Mouse (Mus musculus): ENCODE measurements around the gene Olfr279. TPM values are rescaled to one million over a fixed set of nuclear protein-coding genes. Genes with fewer than 3 reads are reported as not detected.

Olfr279 gene
- polyA plus RNA-seq, 1 experiment from 2014 or later, result not detected

- H3K27me3 ChIP-seq (ENCODE audit: insufficient read depth, low read length), result no peaks in the 10 kb centered on the region
- H3K9ac ChIP-seq, result no peak overlapping the region
- TF ChIP-seq CTCF (IDR thresholded peaks at IDR 0.05; ENCODE audit: low read depth), result no peak
- H3K4me1 ChIP-seq (ENCODE audit: insufficient read depth), result peaks cover 3% of the 10 kb centered on the region; the same call in 1 of the 2 replicates
- peaks cover 36% of the 10 kb centered on the region for H3K36me3 ChIP-seq (ENCODE audit: insufficient read depth)
- H3K9me3 ChIP-seq (ENCODE audit: low read depth, low read length), result no peaks in the 10 kb centered on the region
- no peak for DNase-seq
- WGBS, result 79% methylated on average over 4 of the region's 4 CpGs
- no peak for ATAC-seq (ENCODE audit: insufficient read depth)
- H3K4me2 ChIP-seq, result no peak overlapping the region
- H3K4me3 ChIP-seq (ENCODE audit: low read depth, low read length), result no peak overlapping the region
- H3K27ac ChIP-seq (ENCODE audit: low read depth), result no peak overlapping the region
These were observed 43.7 kb downstream of the Olfr279 start for GRCm38 (mm10) chr15:98535921-98536320.

DNA sequence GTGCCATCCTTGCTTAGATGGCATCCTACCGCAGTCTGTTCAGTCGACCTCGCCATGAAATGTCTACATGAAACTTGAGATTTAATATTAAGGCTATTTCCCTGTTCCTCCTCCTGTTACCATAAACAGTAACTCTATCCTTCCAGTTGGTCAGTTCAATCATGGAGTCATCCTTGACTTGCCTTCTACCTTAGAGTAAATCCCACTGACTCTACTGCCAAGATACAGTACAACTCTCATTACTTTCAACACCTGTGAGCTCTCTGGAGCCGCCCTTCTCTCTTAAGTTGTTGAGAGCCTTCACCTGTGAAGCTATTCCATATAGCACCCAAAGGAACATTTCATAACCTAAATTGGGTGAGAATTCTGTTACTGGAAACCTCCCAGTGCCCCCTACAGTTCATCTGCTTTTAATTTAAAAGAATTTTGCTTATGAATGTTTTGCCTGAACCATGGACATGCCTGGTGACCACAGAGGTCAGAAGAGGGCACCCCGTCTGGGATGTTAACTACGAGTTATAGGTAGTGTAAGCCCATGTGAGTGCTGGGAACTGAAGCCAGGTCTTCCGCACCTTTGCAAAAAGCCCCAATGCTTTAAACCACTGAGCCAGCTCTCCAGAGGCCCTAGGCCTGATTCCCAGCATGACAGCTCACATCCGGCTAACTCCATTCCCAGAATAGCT lies 44.8 kb downstream of the Olfr279 start:
- no peak for TF ChIP-seq CTCF (IDR thresholded peaks at IDR 0.05; ENCODE audit: low read depth)
- Histone ChIP-seq H3K4me3 (ENCODE audit: low read depth, low read length) (no peak overlapping the region), H3K9ac (no peak overlapping the region), H3K9me3 (ENCODE audit: low read depth, low read length) (no peaks in the 10 kb centered on the region), H3K4me2 (no peak overlapping the region), H3K27me3 (ENCODE audit: insufficient read depth, low read length) (no peaks in the 10 kb centered on the region), H3K4me1 (ENCODE audit: insufficient read depth) (peaks cover 3% of the 10 kb centered on the region; the same call in 1 of the 2 replicates), H3K27ac (ENCODE audit: low read depth) (no peak overlapping the region), H3K36me3 (ENCODE audit: insufficient read depth) (peaks cover 29% of the 10 kb centered on the region)
- 86% methylated on average over 8 of the region's 8 CpGs for WGBS
- ATAC-seq (ENCODE audit: insufficient read depth), result no peak
- DNase-seq, result no peak

- no peak overlapping the region for H3K27ac ChIP-seq (ENCODE audit: low read depth)
These were observed 45.7 kb downstream of the Olfr279 start for GRCm38 (mm10) chr15:98537923-98538322.

DNA sequence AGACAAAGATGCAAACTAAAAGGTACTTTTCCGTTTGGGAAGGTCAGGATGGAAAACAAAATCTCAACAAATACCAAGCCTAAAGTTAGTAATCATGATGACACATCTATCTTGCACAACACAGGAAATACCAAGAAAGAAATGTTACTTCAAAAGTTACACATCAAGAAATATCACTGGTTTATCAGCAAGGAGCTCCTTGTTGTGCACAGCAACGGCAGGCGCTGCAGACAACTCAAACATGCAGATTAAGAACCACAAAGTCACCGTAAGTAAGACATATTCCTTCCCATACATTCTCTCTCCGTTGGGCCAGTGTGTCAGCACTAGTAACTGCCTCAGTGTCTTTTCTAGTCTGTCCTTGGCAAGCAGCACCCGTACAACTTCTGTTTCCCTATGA lies 48.9 kb downstream of the Olfr279 start:
- Histone ChIP-seq H3K36me3 (ENCODE audit: insufficient read depth) (peaks cover 64% of the 10 kb centered on the region), H3K9ac (no peak overlapping the region), H3K4me3 (ENCODE audit: low read depth, low read length) (no peak overlapping the region), H3K27ac (ENCODE audit: low read depth) (no peak overlapping the region), H3K4me2 (no peak overlapping the region), H3K4me1 (ENCODE audit: insufficient read depth) (no peaks in the 10 kb centered on the region), H3K9me3 (ENCODE audit: low read depth, low read length) (no peaks in the 10 kb centered on the region), H3K27me3 (ENCODE audit: insufficient read depth, low read length) (no peaks in the 10 kb centered on the region)
- no peak for TF ChIP-seq CTCF (IDR thresholded peaks at IDR 0.05; ENCODE audit: low read depth)
- no peak for DNase-seq
- no peak for ATAC-seq (ENCODE audit: insufficient read depth)
- WGBS, result 80% methylated on average over 6 of the region's 6 CpGs

More at GRCm38 (mm10) chr15:98537923-98538322, 45.7 kb downstream of the Olfr279 start:
- no peak for TF ChIP-seq CTCF (IDR thresholded peaks at IDR 0.05; ENCODE audit: low read depth)
- Histone ChIP-seq H3K4me1 (ENCODE audit: insufficient read depth) (no peaks in the 10 kb centered on the region), H3K4me3 (ENCODE audit: low read depth, low read length) (no peak overlapping the region), H3K9me3 (ENCODE audit: low read depth, low read length) (no peaks in the 10 kb centered on the region), H3K9ac (no peak overlapping the region), H3K4me2 (no peak overlapping the region), H3K36me3 (ENCODE audit: insufficient read depth) (peaks cover 33% of the 10 kb centered on the region), H3K27me3 (ENCODE audit: insufficient read depth, low read length) (no peaks in the 10 kb centered on the region)
- WGBS, result 58% methylated on average over 4 of the region's 4 CpGs
- no peak for DNase-seq
- no peak for ATAC-seq (ENCODE audit: insufficient read depth)

GRCm38 (mm10) chr15:98543341-98543740 lies 51.1 kb downstream of the Olfr279 start:
- WGBS, result 92% methylated on average over 4 of the region's 4 CpGs
- Histone ChIP-seq H3K27ac (ENCODE audit: low read depth) (no peak overlapping the region), H3K4me3 (ENCODE audit: low read depth, low read length) (no peak overlapping the region), H3K9ac (no peak overlapping the region), H3K9me3 (ENCODE audit: low read depth, low read length) (no peaks in the 10 kb centered on the region), H3K4me1 (ENCODE audit: insufficient read depth) (no peaks in the 10 kb centered on the region), H3K4me2 (no peak overlapping the region), H3K27me3 (ENCODE audit: insufficient read depth, low read length) (no peaks in the 10 kb centered on the region), H3K36me3 (ENCODE audit: insufficient read depth) (peaks cover 80% of the 10 kb centered on the region)
- ATAC-seq (ENCODE audit: insufficient read depth) (no peak), DNase-seq (no peak)
- no peak for TF ChIP-seq CTCF (IDR thresholded peaks at IDR 0.05; ENCODE audit: low read depth)

DNA sequence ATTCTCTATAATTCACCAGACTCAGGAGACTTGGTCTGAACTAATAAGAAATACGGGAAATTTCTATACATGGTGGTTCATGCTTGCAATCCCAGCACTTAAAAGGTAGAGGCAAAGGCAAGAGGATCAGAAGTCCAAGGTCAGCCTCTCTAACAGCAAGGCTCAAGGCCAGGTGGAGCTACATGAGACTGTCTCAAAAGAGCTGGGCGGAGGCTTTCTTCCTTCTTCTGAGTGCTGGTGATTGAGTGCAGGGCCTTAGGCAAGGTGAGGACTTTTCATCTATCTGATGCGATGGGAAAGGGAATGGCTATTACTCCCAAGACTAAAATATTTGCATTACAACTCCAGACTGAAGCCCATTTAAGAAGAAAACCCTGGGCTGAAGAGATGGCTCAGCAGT lies 52.9 kb downstream of the Olfr279 start:
- H3K9ac ChIP-seq, result no peak overlapping the region
- peaks cover 87% of the 10 kb centered on the region for H3K36me3 ChIP-seq (ENCODE audit: insufficient read depth)
- DNase-seq (no peak), ATAC-seq (ENCODE audit: insufficient read depth) (no peak)
- no peak overlapping the region for H3K4me3 ChIP-seq (ENCODE audit: low read depth, low read length)
- no peaks in the 10 kb centered on the region for H3K9me3 ChIP-seq (ENCODE audit: low read depth, low read length)
- no peak for TF ChIP-seq CTCF (IDR thresholded peaks at IDR 0.05; ENCODE audit: low read depth)
- WGBS, result 96% methylated on average over 3 of the region's 3 CpGs
- H3K27ac ChIP-seq (ENCODE audit: low read depth), result no peak overlapping the region
- no peak overlapping the region for H3K4me2 ChIP-seq
- H3K27me3 ChIP-seq (ENCODE audit: insufficient read depth, low read length), result no peaks in the 10 kb centered on the region
- H3K4me1 ChIP-seq (ENCODE audit: insufficient read depth), result no peaks in the 10 kb centered on the region

- Histone ChIP-seq H3K27me3 (ENCODE audit: insufficient read depth, low read length) (no peaks in the 10 kb centered on the region), H3K4me3 (ENCODE audit: low read depth, low read length) (no peak overlapping the region), H3K36me3 (ENCODE audit: insufficient read depth) (peaks cover 96% of the 10 kb centered on the region), H3K4me2 (no peak overlapping the region), H3K4me1 (ENCODE audit: insufficient read depth) (no peaks in the 10 kb centered on the region), H3K9me3 (ENCODE audit: low read depth, low read length) (no peaks in the 10 kb centered on the region), H3K27ac (ENCODE audit: low read depth) (no peak overlapping the region), H3K9ac (no peak overlapping the region)
- DNase-seq, result no peak
- TF ChIP-seq CTCF (IDR thresholded peaks at IDR 0.05; ENCODE audit: low read depth), result no peak
- ATAC-seq (ENCODE audit: insufficient read depth), result no peak
- 88% methylated on average over 5 of the region's 5 CpGs for whole genome bisulfite sequencing
These were observed 54.6 kb downstream of the Olfr279 start for GRCm38 (mm10) chr15:98546843-98547242.

Small RNAs within 50 kb of the gene (microRNA-seq; reads per million reads assigned to microRNA genes)
- gene Mir1291 (ENCODE audit: borderline number of aligned reads), result 0.71 reads per million

Other genes starting within 250 kb of the Olfr279 start
- gene H1fnt, start 235.1 kb upstream of the Olfr279 start, polyA plus RNA-seq (2014; fragmentation: Nextera tagmentation; extraction: Ambion mirVana), result not detected in 2 replicates
- 0.54 and 0.63 TPM in 2 replicates for gene Zfp641, start 196.2 kb upstream of the Olfr279 start, polyA plus RNA-seq (2014; fragmentation: Nextera tagmentation; extraction: Ambion mirVana)
- not detected in 2 replicates for gene Olfr285, start 175.0 kb upstream of the Olfr279 start, polyA plus RNA-seq (2014; fragmentation: Nextera tagmentation; extraction: Ambion mirVana)
- not detected in 2 replicates for gene Olfr284, start 151.4 kb upstream of the Olfr279 start, polyA plus RNA-seq (2014; fragmentation: Nextera tagmentation; extraction: Ambion mirVana)
- not detected in 2 replicates for gene Olfr283, start 111.5 kb upstream of the Olfr279 start, polyA plus RNA-seq (2014; fragmentation: Nextera tagmentation; extraction: Ambion mirVana)
- not detected in 2 replicates for gene Olfr282, start 61.2 kb upstream of the Olfr279 start, polyA plus RNA-seq (2014; fragmentation: Nextera tagmentation; extraction: Ambion mirVana)
- gene Olfr281, start 39.8 kb upstream of the Olfr279 start, polyA plus RNA-seq (2014; fragmentation: Nextera tagmentation; extraction: Ambion mirVana), result not detected in 2 replicates
- not detected in 2 replicates for gene OR5BS1P, start 22.5 kb upstream of the Olfr279 start, polyA plus RNA-seq (2014; fragmentation: Nextera tagmentation; extraction: Ambion mirVana)
- gene Lalba, start 9.7 kb upstream of the Olfr279 start, polyA plus RNA-seq (2014; fragmentation: Nextera tagmentation; extraction: Ambion mirVana), result 0.50 and 0.68 TPM in 2 replicates
- gene Kansl2, start 41.9 kb downstream of the Olfr279 start, polyA plus RNA-seq (2014; fragmentation: Nextera tagmentation; extraction: Ambion mirVana), result 113 and 121 TPM in 2 replicates
- gene Ccnt1, start 78.5 kb downstream of the Olfr279 start, polyA plus RNA-seq (2014; fragmentation: Nextera tagmentation; extraction: Ambion mirVana), result 57.7 and 58.5 TPM in 2 replicates
- 0.50 TPM in 1 of 2 replicates, not detected in the other for gene 4930415O20Rik, start 78.6 kb downstream of the Olfr279 start, polyA plus RNA-seq (2014; fragmentation: Nextera tagmentation; extraction: Ambion mirVana)
- gene Adcy6, start 117.7 kb downstream of the Olfr279 start, polyA plus RNA-seq (2014; fragmentation: Nextera tagmentation; extraction: Ambion mirVana), result 20.5 and 21.8 TPM in 2 replicates
- gene Cacnb3, start 138.4 kb downstream of the Olfr279 start, polyA plus RNA-seq (2014; fragmentation: Nextera tagmentation; extraction: Ambion mirVana), result 24.6 and 28.9 TPM in 2 replicates
- gene Ddx23, start 170.5 kb downstream of the Olfr279 start, polyA plus RNA-seq (2014; fragmentation: Nextera tagmentation; extraction: Ambion mirVana), result 27.2 and 28.7 TPM in 2 replicates
- 0.57 and 0.67 TPM in 2 replicates for gene Rnd1, start 185.1 kb downstream of the Olfr279 start, polyA plus RNA-seq (2014; fragmentation: Nextera tagmentation; extraction: Ambion mirVana)
- gene Ccdc65, start 215.8 kb downstream of the Olfr279 start, polyA plus RNA-seq (2014; fragmentation: Nextera tagmentation; extraction: Ambion mirVana), result 0.28 and 1.1 TPM in 2 replicates
- 29.7 and 32.9 TPM in 2 replicates for gene Fkbp11, start 235.8 kb downstream of the Olfr279 start, polyA plus RNA-seq (2014; fragmentation: Nextera tagmentation; extraction: Ambion mirVana)